Mouse (Mus musculus) forebrain, embryonic 15.5 days (tissue): ENCODE measurements at regions not wholly inside any gene's neighbourhood (a gene's known extent, or its start where the extent isn't known, plus 50 kb on each side); places are given as distances from the start of the nearest gene placed in this dataset.
"Not testable (repeated sequence)": the region's sequence is repeated elsewhere in the genome, so short reads cannot be mapped to it uniquely, and the experiment has no call there.

Experiments
- ATAC-seq: fragments of 200-750 bp; cut with Nextera tagmentation; replicated peaks from 2 replicates; pipeline ENCODE4 v1.8.0; 2017; ENCODE audit warnings: mild to moderate bottlenecking, moderate TSS enrichment, moderate library complexity
- H3K27ac ChIP-seq: fragments of 300-500 bp; sonication (generic); replicated peaks from 2 replicates; pipeline ENCODE4 v1.5.1; 2015; ENCODE audit warnings: mild to moderate bottlenecking, inconsistent platforms
- H3K27me3 ChIP-seq: fragments of 300-500 bp; sonication (generic); 2 replicates; pipeline ENCODE4 v1.6.1; 2015; ENCODE audit warnings: inconsistent platforms
- H3K36me3 ChIP-seq: fragments of 300-500 bp; sonication (generic); 2 replicates; pipeline ENCODE4 v1.6.1; 2015; ENCODE audit warnings: mild to moderate bottlenecking, inconsistent platforms
- H3K4me1 ChIP-seq: fragments of 300-500 bp; sonication (generic); 2 replicates; pipeline ENCODE4 v1.6.1; 2015; ENCODE audit warnings: inconsistent platforms
- H3K4me2 ChIP-seq: fragments of 300-500 bp; sonication (generic); replicated peaks from 2 replicates; pipeline ENCODE4 v1.6.1; 2015; ENCODE audit warnings: mild to moderate bottlenecking, inconsistent platforms
- H3K4me3 ChIP-seq: fragments of 300-500 bp; sonication (generic); 2 replicates; pipeline ENCODE4 v1.5.1; 2015; ENCODE audit warnings: mild to moderate bottlenecking, inconsistent platforms
- H3K9ac ChIP-seq: fragments of 300-500 bp; sonication (generic); replicated peaks from 2 replicates; pipeline ENCODE4 v1.6.1; 2015; ENCODE audit warnings: mild to moderate bottlenecking, inconsistent platforms
- H3K9me3 ChIP-seq: fragments of 300-500 bp; sonication (generic); 2 replicates; pipeline ENCODE4 v1.6.1; 2016; ENCODE audit warnings: inconsistent platforms
- WGBS: fragments of 180-500 bp; shearing (Covaris S2); methylation state at CpG from one replicate; pipeline ENCODE4 v1.1.7; 2015; ENCODE audit warnings: mixed read lengths; 5-methylcytosine and 5-hydroxymethylcytosine counted together

- Histone ChIP-seq H3K27ac (peak overlapping the region; percentile 52; the same call in 1 of the 2 replicates), H3K9ac (no peak overlapping the region), H3K36me3 (no peaks in the 10 kb centered on the region), H3K27me3 (no peaks in the 10 kb centered on the region), H3K9me3 (no peaks in the 10 kb centered on the region), H3K4me1 (peaks cover 21% of the 10 kb centered on the region), H3K4me2 (no peak overlapping the region), H3K4me3 (no peak overlapping the region)
- peak; percentile 65 for ATAC-seq
These were observed 168.1 kb upstream of the Fbxl7 start for GRCm38 (mm10) chr15:27063456-27063855.

- ATAC-seq, result peak; percentile 89
These were observed 168.6 kb upstream of the Fbxl7 start for GRCm38 (mm10) chr15:27063971-27064370.

DNA sequence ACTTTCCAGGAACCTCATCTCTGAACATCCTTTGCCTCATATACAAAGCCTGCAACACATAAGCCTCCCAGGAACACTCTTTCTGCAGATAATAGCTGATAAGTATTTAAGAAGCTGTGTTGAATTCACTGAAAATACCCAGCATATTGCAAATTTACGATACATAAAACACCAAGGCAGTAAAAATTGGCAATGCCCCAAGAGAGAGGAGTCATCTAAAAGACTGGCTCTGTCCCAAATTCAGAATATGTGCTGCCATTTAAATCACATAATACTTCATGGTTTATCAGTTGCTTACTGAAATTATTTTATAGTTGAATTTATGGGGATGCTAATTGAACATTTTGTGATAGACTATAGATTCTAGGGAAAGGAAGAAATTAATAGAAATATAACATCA lies 172.3 kb upstream of the Fbxl7 start:
- no peak; the same call in 1 of the 2 replicates for ATAC-seq
- H3K27ac ChIP-seq, result no peak overlapping the region
- no peak overlapping the region for H3K4me2 ChIP-seq
- no peaks in the 10 kb centered on the region for H3K27me3 ChIP-seq
- H3K36me3 ChIP-seq, result no peaks in the 10 kb centered on the region
- H3K4me3 ChIP-seq, result no peak overlapping the region
- H3K9ac ChIP-seq, result no peak overlapping the region
- peaks cover 21% of the 10 kb centered on the region for H3K4me1 ChIP-seq
- H3K9me3 ChIP-seq, result no peaks in the 10 kb centered on the region
- 44% methylated on average over 1 of the region's 1 CpGs for WGBS

More at GRCm38 (mm10) chr15:27063971-27064370, 168.6 kb upstream of the Fbxl7 start:
- no peak overlapping the region for H3K9ac ChIP-seq
- WGBS, result 52% methylated on average over 4 of the region's 4 CpGs
- peaks cover 21% of the 10 kb centered on the region for H3K4me1 ChIP-seq
- H3K4me2 ChIP-seq, result no peak overlapping the region
- H3K27ac ChIP-seq, result peak overlapping the region; percentile 52; the same call in 1 of the 2 replicates
- no peak overlapping the region for H3K4me3 ChIP-seq
- no peaks in the 10 kb centered on the region for H3K36me3 ChIP-seq
- no peaks in the 10 kb centered on the region for H3K9me3 ChIP-seq
- no peaks in the 10 kb centered on the region for H3K27me3 ChIP-seq

DNA sequence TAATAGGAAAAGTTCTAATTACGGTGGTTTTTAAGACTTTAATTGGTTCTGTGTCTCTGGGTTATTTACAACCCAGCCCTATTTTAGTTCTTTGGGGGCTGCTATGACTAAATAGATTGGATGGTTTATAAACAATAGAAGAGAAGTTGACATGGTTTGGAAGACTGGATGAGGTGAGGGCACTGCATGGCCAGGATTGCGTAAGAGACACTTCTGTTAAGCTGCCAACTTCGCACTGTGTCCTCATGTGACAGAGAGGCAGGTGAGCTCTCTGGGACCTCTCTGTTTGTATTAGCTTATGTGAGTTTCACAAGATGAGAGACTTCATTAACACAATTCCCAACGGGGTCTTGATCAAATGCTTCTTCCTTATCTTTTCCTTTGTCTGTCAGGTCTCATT lies 182.5 kb upstream of the Fbxl7 start:
- Histone ChIP-seq H3K4me1 (no peaks in the 10 kb centered on the region), H3K9ac (no peak overlapping the region), H3K9me3 (no peaks in the 10 kb centered on the region), H3K4me2 (no peak overlapping the region), H3K36me3 (no peaks in the 10 kb centered on the region), H3K27me3 (no peaks in the 10 kb centered on the region), H3K4me3 (no peak overlapping the region), H3K27ac (no peak overlapping the region)
- no peak for ATAC-seq
- 90% methylated on average over 4 of the region's 4 CpGs for WGBS

DNA sequence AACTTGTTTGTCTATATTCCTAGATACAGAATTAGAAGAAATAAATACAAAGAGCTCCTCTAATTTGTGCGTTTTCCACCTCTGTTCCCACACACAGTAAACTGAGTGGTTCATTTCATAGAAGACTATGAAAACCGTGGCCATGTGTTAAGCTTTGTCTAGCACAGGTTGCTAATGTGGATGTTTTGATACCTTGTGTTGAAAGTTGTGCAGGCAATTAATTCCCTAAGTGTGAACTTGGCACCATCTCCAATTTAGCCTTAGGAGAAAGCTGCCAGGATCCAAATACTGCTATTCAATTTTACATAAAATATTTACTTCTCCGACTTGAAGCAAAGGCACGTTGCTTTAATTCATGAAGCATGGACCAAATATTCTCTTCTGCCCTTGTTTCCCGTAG lies 187.4 kb upstream of the Fbxl7 start:
- H3K9me3 ChIP-seq, result no peaks in the 10 kb centered on the region
- ATAC-seq, result 0 out of 2 replicates have a peak, but pooled peaks have one; percentile 67
- H3K9ac ChIP-seq, result no peak overlapping the region
- H3K4me2 ChIP-seq, result no peak overlapping the region
- H3K36me3 ChIP-seq, result no peaks in the 10 kb centered on the region
- H3K4me3 ChIP-seq, result no peak overlapping the region
- no peaks in the 10 kb centered on the region for H3K27me3 ChIP-seq
- no peak overlapping the region for H3K27ac ChIP-seq
- H3K4me1 ChIP-seq, result no peaks in the 10 kb centered on the region
- 52% methylated on average over 5 of the region's 5 CpGs for WGBS

DNA sequence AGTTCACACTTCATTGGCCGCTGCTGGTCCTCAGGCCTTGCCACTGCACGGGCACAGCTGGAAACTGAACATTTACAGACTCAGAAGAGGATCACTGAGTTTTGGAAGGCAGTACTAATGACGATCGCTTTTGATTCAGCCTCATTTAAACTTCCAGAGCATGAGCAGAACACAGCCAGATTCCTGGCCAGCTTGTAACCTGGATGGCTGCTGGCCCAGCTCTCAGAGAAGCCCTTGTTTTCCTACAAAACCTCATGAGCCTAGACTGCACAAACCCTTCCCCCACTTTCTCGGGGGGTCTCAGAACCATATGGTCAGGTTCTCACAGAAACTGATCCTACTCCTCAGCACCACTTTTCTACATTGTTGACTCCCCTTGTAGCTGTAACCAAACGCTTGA lies 188.2 kb upstream of the Fbxl7 start:
- H3K4me3 ChIP-seq, result no peak overlapping the region
- no peak overlapping the region for H3K27ac ChIP-seq
- 41% methylated on average over 6 of the region's 6 CpGs for WGBS
- no peaks in the 10 kb centered on the region for H3K4me1 ChIP-seq
- no peak overlapping the region for H3K4me2 ChIP-seq
- H3K36me3 ChIP-seq, result no peaks in the 10 kb centered on the region
- no peak overlapping the region for H3K9ac ChIP-seq
- H3K9me3 ChIP-seq, result no peaks in the 10 kb centered on the region
- no peaks in the 10 kb centered on the region for H3K27me3 ChIP-seq
- peak; percentile 29; the same call in 1 of the 2 replicates for ATAC-seq

DNA sequence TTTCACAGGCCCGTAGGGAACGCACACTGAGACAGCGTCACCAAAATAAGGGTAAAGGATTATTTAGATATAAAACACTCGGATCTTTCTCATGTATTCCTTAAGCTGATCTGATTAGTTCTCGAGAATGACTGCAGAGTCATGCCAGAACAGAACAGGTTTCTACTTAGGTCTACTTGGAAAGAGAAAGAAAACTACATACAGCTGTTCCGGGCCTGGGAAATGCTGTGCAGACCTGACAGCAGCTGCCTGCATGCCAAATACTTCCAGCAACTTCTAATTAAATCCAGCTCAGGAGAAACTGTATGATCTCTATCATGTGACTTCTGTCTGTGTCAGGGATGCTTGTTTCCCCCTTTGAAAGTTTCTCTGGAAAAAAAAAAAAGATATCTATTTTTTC lies 193.8 kb upstream of the Fbxl7 start:
- WGBS, result 87% methylated on average over 6 of the region's 6 CpGs
- ATAC-seq, result no peak
- no peaks in the 10 kb centered on the region for H3K4me1 ChIP-seq

GRCm38 (mm10) chr15:27094102-27094501 lies 198.7 kb upstream of the Fbxl7 start:
- Histone ChIP-seq H3K4me3 (no peak overlapping the region), H3K36me3 (no peaks in the 10 kb centered on the region), H3K9ac (no peak overlapping the region), H3K4me1 (no peaks in the 10 kb centered on the region), H3K27ac (no peak overlapping the region), H3K9me3 (no peaks in the 10 kb centered on the region), H3K4me2 (no peak overlapping the region), H3K27me3 (no peaks in the 10 kb centered on the region)
- ATAC-seq, result no peak
- whole genome bisulfite sequencing, result 90% methylated on average over 3 of the region's 3 CpGs

More for the DNA sequence above, 193.8 kb upstream of the Fbxl7 start:
- Histone ChIP-seq H3K27me3 (no peaks in the 10 kb centered on the region), H3K9ac (no peak overlapping the region), H3K9me3 (no peaks in the 10 kb centered on the region), H3K4me3 (no peak overlapping the region), H3K36me3 (no peaks in the 10 kb centered on the region), H3K27ac (no peak overlapping the region), H3K4me2 (no peak overlapping the region)

- no peaks in the 10 kb centered on the region for H3K27me3 ChIP-seq
- ATAC-seq, result no peak
- no peak overlapping the region for H3K4me2 ChIP-seq
- WGBS, result 91% methylated on average over 9 of the region's 9 CpGs
- H3K9me3 ChIP-seq, result no peaks in the 10 kb centered on the region
- no peak overlapping the region for H3K9ac ChIP-seq
- no peak overlapping the region for H3K4me3 ChIP-seq
- H3K27ac ChIP-seq, result no peak overlapping the region
- H3K4me1 ChIP-seq, result no peaks in the 10 kb centered on the region
- no peaks in the 10 kb centered on the region for H3K36me3 ChIP-seq
These were observed 199.9 kb upstream of the Fbxl7 start for GRCm38 (mm10) chr15:27095231-27095630.

- not testable (repeated sequence) for ATAC-seq, H3K4me1 ChIP-seq, H3K27ac ChIP-seq, H3K36me3 ChIP-seq, H3K9ac ChIP-seq, H3K27me3 ChIP-seq, H3K4me2 ChIP-seq, H3K4me3 ChIP-seq, H3K9me3 ChIP-seq
- WGBS, result 93% methylated on average over 2 of the region's 2 CpGs
These were observed 206.2 kb upstream of the Fbxl7 start for GRCm38 (mm10) chr15:27101610-27102009.

- H3K36me3 ChIP-seq, result no peaks in the 10 kb centered on the region
- no peaks in the 10 kb centered on the region for H3K4me1 ChIP-seq
- 90% methylated on average over 3 of the region's 3 CpGs for WGBS
- H3K9ac ChIP-seq, result no peak overlapping the region
- no peaks in the 10 kb centered on the region for H3K27me3 ChIP-seq
- H3K9me3 ChIP-seq, result no peaks in the 10 kb centered on the region
- H3K4me2 ChIP-seq, result no peak overlapping the region
- H3K4me3 ChIP-seq, result no peak overlapping the region
- ATAC-seq, result no peak
- H3K27ac ChIP-seq, result no peak overlapping the region
These were observed 213.8 kb upstream of the Fbxl7 start for GRCm38 (mm10) chr15:27109130-27109529.

- Histone ChIP-seq H3K9me3 (no peaks in the 10 kb centered on the region), H3K9ac (no peak overlapping the region), H3K27ac (no peak overlapping the region), H3K4me1 (no peaks in the 10 kb centered on the region), H3K4me2 (no peak overlapping the region), H3K4me3 (no peak overlapping the region), H3K36me3 (no peaks in the 10 kb centered on the region), H3K27me3 (no peaks in the 10 kb centered on the region)
- no peak for ATAC-seq
- 11% methylated on average over 1 of the region's 1 CpGs for WGBS
These were observed 234.3 kb upstream of the Fbxl7 start for GRCm38 (mm10) chr15:27129697-27130096.

DNA sequence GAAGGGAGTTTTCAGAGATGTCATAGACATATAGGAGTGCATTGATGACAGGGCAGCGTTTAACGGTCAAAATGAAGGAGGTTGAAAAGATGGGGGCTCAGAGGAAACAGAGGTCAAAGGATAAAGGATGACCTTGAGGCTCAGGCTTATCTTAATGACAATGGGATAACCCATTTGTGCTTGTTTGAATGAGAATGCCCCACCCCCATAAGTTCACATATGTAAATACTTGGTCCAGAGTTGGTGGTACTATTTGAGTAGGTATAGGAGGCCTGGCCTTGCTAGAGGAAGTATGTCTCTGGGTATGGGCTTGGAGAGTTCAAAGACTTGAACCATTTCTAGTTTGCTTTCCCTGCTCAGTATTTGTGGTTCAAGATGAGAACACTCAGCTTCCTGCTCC lies 237.4 kb upstream of the Fbxl7 start:
- Histone ChIP-seq H3K4me3 (no peak overlapping the region), H3K4me1 (no peaks in the 10 kb centered on the region), H3K9ac (no peak overlapping the region), H3K27ac (no peak overlapping the region), H3K27me3 (no peaks in the 10 kb centered on the region), H3K4me2 (no peak overlapping the region), H3K9me3 (no peaks in the 10 kb centered on the region), H3K36me3 (no peaks in the 10 kb centered on the region)
- no peak for ATAC-seq
- WGBS, result 78% methylated on average over 2 of the region's 2 CpGs
